Mouse (Mus musculus): ENCODE results near the gene Tenm2. TPM values are rescaled to one million over a fixed set of nuclear protein-coding genes. Genes with fewer than 3 reads are reported as not detected.

Tenm2 gene
- total and polyA plus RNA-seq, 3 experiments: not detected

GRCm38 (mm10) chr11:36353252-36353651 lies 882.5 kb downstream of the Tenm2 start:
- TF ChIP-seq IRF4 (IDR thresholded peaks at IDR 0.05; ENCODE audit: low read depth, low read length) (no peak), POLR2A (IDR thresholded peaks at IDR 0.05; ENCODE audit: low read depth, low read length) (no peak), MXI1 (IDR thresholded peaks at IDR 0.05; ENCODE audit: low read depth, low read length) (no peak), ZNF384 (IDR thresholded peaks at IDR 0.05; ENCODE audit: low read depth, low read length) (no peak), CHD1 (IDR thresholded peaks at IDR 0.05; ENCODE audit: low read depth, low read length) (no peak), ZC3H11A (IDR thresholded peaks at IDR 0.05; ENCODE audit: low read depth, low read length) (no peak), MAFK (IDR thresholded peaks at IDR 0.05; ENCODE audit: insufficient replicate concordance, low read length) (no peak), PAX5 (IDR thresholded peaks at IDR 0.05; ENCODE audit: low read length) (no peak), MAZ (IDR thresholded peaks at IDR 0.05; ENCODE audit: low read depth, low read length) (no peak)
- Histone ChIP-seq H3K9me3 (replicated peaks; ENCODE audit: low read length) (peaks cover 70% of the 10 kb centered on the region), H3K27ac (ENCODE audit: insufficient read depth, low read depth) (no peak overlapping the region), H3K4me3 (replicated peaks in 1 of 3; ENCODE audit: low read depth in 2 of 3, low read length in 2 of 3, poor library complexity in 1 of 3) (no peak overlapping the region), H3K4me2 (ENCODE audit: insufficient read depth, low read depth, poor library complexity, severe bottlenecking) (no peak overlapping the region), H3K36me3 (replicated peaks in 1 of 2; ENCODE audit: control insufficient read depth in 1 of 2, insufficient read depth in 1 of 2, low read length in 1 of 2) (no peaks in the 10 kb centered on the region), H3K27me3 (replicated peaks) (no peaks in the 10 kb centered on the region), H3K79me2 (replicated peaks; ENCODE audit: control insufficient read depth, extremely low read depth, insufficient read depth, poor library complexity, severe bottlenecking) (no peaks in the 10 kb centered on the region), H3K4me1 (ENCODE audit: control insufficient read depth in 1 of 2, insufficient read depth in 2 of 2) (no peaks in the 10 kb centered on the region), H3K9ac (ENCODE audit: insufficient read depth, low read depth) (no peak overlapping the region)
- dilution Hi-C loops (cut with MboI; ENCODE audit: extremely low pct_ligation_motif_present, extremely low pct_unique_long_range_greater_than_20kb, low sequenced_read_pairs): no loop called here
- in situ Hi-C loops (cut with MboI; ENCODE audit: low pct_ligation_motif_present, low pct_unique_long_range_greater_than_20kb, low sequenced_read_pairs): no loop called here
- DNase-seq (ENCODE audit: extremely low read depth): no peak

- dilution Hi-C loops (cut with MboI; ENCODE audit: extremely low pct_ligation_motif_present, extremely low pct_unique_long_range_greater_than_20kb, low sequenced_read_pairs): no loop called here
- Histone ChIP-seq H3K4me3 (replicated peaks in 1 of 3; ENCODE audit: low read depth in 2 of 3, low read length in 2 of 3, poor library complexity in 1 of 3) (no peak overlapping the region), H3K4me1 (ENCODE audit: control insufficient read depth in 1 of 2, insufficient read depth in 2 of 2) (no peaks in the 10 kb centered on the region), H3K36me3 (replicated peaks in 1 of 2; ENCODE audit: control insufficient read depth in 1 of 2, insufficient read depth in 1 of 2, low read length in 1 of 2) (no peaks in the 10 kb centered on the region), H3K4me2 (ENCODE audit: insufficient read depth, low read depth, poor library complexity, severe bottlenecking) (no peak overlapping the region), H3K9me3 (replicated peaks; ENCODE audit: low read length) (peaks cover 58% of the 10 kb centered on the region), H3K9ac (ENCODE audit: insufficient read depth, low read depth) (no peak overlapping the region), H3K79me2 (replicated peaks; ENCODE audit: control insufficient read depth, extremely low read depth, insufficient read depth, poor library complexity, severe bottlenecking) (no peaks in the 10 kb centered on the region), H3K27ac (ENCODE audit: insufficient read depth, low read depth) (no peak overlapping the region), H3K27me3 (replicated peaks) (no peaks in the 10 kb centered on the region)
- in situ Hi-C loops (cut with MboI; ENCODE audit: low pct_ligation_motif_present, low pct_unique_long_range_greater_than_20kb, low sequenced_read_pairs): no loop called here
- TF ChIP-seq EP300 (IDR thresholded peaks at IDR 0.05; ENCODE audit: low read length) (no peak), E2F4 (IDR thresholded peaks at IDR 0.05; ENCODE audit: insufficient replicate concordance, low read depth, low read length) (no peak), MEF2A (IDR thresholded peaks at IDR 0.05; ENCODE audit: borderline replicate concordance, low read depth, low read length) (no peak), MYC (IDR thresholded peaks at IDR 0.05; ENCODE audit: low read depth, low read length) (no peak), PAX5 (IDR thresholded peaks at IDR 0.05; ENCODE audit: low read length) (no peak), IRF4 (IDR thresholded peaks at IDR 0.05; ENCODE audit: low read depth, low read length) (no peak), USF1 (IDR thresholded peaks at IDR 0.05; ENCODE audit: low read depth, low read length) (no peak), ZMIZ1 (IDR thresholded peaks at IDR 0.05; ENCODE audit: low read depth, low read length) (no peak), CTCF (conservative IDR thresholded peaks at IDR 0.05 in 1 of 2, IDR thresholded peaks at IDR 0.05 in 1 of 2; ENCODE audit: low read depth in 2 of 2, low read length in 2 of 2) (no peak), NELFE (IDR thresholded peaks at IDR 0.05; ENCODE audit: low read depth, low read length) (no peak), POLR2A (IDR thresholded peaks at IDR 0.05; ENCODE audit: low read depth, low read length) (no peak), JUND (conservative IDR thresholded peaks at IDR 0.05; ENCODE audit: low read depth, low read length) (no peak), MXI1 (IDR thresholded peaks at IDR 0.05; ENCODE audit: low read depth, low read length) (no peak), RAD21 (IDR thresholded peaks at IDR 0.05; ENCODE audit: low read depth, low read length) (no peak), ZC3H11A (IDR thresholded peaks at IDR 0.05; ENCODE audit: low read depth, low read length) (no peak), ZNF384 (IDR thresholded peaks at IDR 0.05; ENCODE audit: low read depth, low read length) (no peak), MAX (IDR thresholded peaks at IDR 0.05; ENCODE audit: low read length) (no peak), ETS1 (conservative IDR thresholded peaks at IDR 0.05; ENCODE audit: low read depth, low read length) (no peak), MAZ (IDR thresholded peaks at IDR 0.05; ENCODE audit: low read depth, low read length) (no peak), ZKSCAN1 (IDR thresholded peaks at IDR 0.05; ENCODE audit: borderline replicate concordance, low read depth, low read length) (no peak)
- no peak for DNase-seq (ENCODE audit: extremely low read depth)
Measured at GRCm38 (mm10) chr11:36351752-36352151, 884.0 kb downstream of the Tenm2 start.
